Mouse (Mus musculus): ENCODE measurements around the gene Syngr4. TPM values are rescaled to one million over a fixed set of nuclear protein-coding genes. Genes with fewer than 3 reads are reported as not detected.

Syngr4 gene
- 0.87 and 1.5 TPM in 2 replicates for polyA plus RNA-seq (2012; rRNA removed)

DNA sequence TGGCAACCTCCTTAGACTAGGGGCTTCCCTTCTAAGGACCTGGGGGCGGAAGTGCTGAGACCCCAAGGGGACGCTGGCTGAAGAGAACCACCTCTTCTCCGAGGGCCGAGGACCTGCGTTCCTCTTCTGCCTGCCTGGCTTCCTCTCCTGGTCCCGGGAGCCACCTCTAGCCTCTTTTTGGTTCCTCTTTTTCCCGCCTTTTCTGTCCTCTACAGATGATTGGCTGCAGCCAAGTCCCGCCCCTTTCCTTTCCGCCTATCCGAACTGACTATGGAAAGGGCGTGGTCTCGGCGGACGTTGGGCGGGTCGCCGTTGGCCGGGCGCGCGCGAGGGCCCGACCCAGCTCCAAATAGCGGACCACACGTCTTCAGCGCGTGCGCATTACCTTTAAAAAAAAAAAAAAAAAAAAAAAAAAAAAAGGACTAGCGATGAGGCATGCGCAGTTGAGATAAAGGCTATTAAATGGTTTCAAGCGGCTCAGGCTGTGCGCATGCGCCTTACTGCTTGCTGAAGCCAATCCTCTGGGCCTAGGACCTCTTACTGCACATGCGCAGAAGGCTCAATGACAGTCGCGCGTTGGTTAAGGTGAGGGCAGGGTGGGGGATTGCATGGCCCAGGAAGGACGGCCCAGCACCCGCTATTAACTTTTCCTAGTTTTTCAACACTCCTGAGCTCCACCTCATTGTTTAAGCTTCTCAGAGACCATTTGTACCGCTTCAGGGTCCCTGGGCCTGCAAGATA, at the start of gene Syngr4, which contains the start of gene Tmem143:
TSS of gene Syngr4 (minus strand) at position 198 of the 741 bp plus-strand sequence.
TSS of gene Tmem143 (plus strand) at position 425 of the 741 bp plus-strand sequence.

DNA sequence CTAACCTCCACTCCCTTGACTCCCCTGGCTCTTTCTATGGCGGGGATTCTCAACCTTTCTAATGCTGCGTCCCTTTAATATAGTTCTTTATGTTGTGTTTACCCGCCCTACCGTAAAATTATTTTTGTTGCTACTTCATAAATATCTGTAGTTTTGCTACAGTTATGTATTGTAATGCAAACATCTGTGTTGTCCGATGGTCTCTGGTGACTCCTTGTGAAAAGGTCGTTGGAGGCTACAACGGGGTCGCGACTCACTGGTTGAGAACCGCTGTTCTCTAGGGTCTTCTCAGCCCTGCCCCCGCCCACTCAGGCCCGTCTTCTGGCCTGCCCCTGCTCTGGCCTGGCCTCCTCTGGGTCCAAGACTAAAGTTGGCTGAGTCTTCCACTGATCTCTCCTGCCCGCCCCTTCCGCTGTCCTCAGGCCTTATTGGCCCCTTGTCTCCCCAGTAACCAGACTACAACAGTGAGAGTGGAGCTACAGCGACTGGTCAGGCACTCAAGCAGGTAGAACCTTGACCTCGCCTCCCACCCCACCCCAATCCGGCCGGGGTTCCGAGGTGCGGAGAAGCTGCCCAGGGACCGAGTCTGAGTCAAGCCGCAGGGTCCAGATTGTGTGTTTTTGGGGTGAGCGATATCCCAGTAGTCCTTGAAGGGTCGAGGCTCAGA, 27.4 kb upstream of the Syngr4 start, which contains the start of gene Ccdc114:
TSS of gene Ccdc114 (plus strand) at position 311 of the 667 bp plus-strand sequence.

DNA sequence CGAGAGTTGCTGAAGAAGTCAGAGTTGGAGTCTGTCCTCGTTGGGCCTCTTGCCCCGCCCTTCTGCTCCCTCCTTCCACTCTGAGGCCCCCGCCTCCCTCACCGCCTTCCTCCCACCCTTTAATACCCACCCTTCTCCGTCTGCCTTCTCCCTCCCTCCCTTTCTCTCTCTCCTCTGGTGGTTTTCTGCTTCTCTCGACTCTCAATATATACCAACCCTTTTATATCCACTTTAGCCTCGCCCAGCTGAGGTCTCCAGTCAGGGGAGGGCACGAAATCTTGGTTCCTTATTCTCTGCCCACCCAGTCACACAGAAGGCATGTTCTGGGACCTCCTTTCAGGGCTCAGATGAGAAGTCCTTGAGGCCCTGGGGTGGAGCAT, 24.7 kb upstream of the Syngr4 start, which contains the start of gene Emp3:
TSS of gene Emp3 (minus strand) at position 163 of the 380 bp plus-strand sequence.

GRCm38 (mm10) chr7:45878278-45878677, 18.2 kb downstream of the Syngr4 start, which contains the start of gene Grin2d:
Gene Grin2d (minus strand): TSS chr7:45878378.

GRCm38 (mm10) chr7:45872624-45873023, 23.9 kb downstream of the Syngr4 start, which contains the start of gene Kdelr1:
Gene Kdelr1 (plus strand): TSS chr7:45872772.

Other genes with a start within 250 kb of the Syngr4 start
- 8.6 and 9.1 TPM in 2 replicates for gene Fut2, start 230.3 kb downstream of the Syngr4 start, polyA plus RNA-seq (2012; rRNA removed)
- gene Ntn5, start 212.7 kb downstream of the Syngr4 start, polyA plus RNA-seq (2012; rRNA removed), result 1.6 and 2.1 TPM in 2 replicates
- gene Sec1, start 202.3 kb downstream of the Syngr4 start, polyA plus RNA-seq (2012; rRNA removed), result 0.73 and 0.98 TPM in 2 replicates
- 18.0 and 20.0 TPM in 2 replicates for gene Car11, start 196.9 kb downstream of the Syngr4 start, polyA plus RNA-seq (2012; rRNA removed)
- 92.6 and 115 TPM in 2 replicates for gene Dbp, start 191.6 kb downstream of the Syngr4 start, polyA plus RNA-seq (2012; rRNA removed)
- gene Rpl18, start 181.3 kb downstream of the Syngr4 start, polyA plus RNA-seq (2012; rRNA removed), result 1,751 and 1,782 TPM in 2 replicates
- 88.6 and 89.2 TPM in 2 replicates for gene Sphk2, start 178.7 kb downstream of the Syngr4 start, polyA plus RNA-seq (2012; rRNA removed)
- 1.4 and 2.3 TPM in 2 replicates for gene Fam83e, start 175.5 kb downstream of the Syngr4 start, polyA plus RNA-seq (2012; rRNA removed)
- not detected in 2 replicates for gene Spaca4, start 170.9 kb downstream of the Syngr4 start, polyA plus RNA-seq (2012; rRNA removed)
- 14.7 and 15.5 TPM in 2 replicates for gene Lmtk3, start 113.0 kb downstream of the Syngr4 start, polyA plus RNA-seq (2012; rRNA removed)
- 1.00 and 1.4 TPM in 2 replicates for gene Sult2b1, start 112.0 kb downstream of the Syngr4 start, polyA plus RNA-seq (2012; rRNA removed)
- gene Cyth2, start 82.1 kb downstream of the Syngr4 start, polyA plus RNA-seq (2012; rRNA removed), result 53.4 and 103 TPM in 2 replicates
- 0.96 and 1.2 TPM in 2 replicates for gene Kcnj14, start 71.9 kb downstream of the Syngr4 start, polyA plus RNA-seq (2012; rRNA removed)
- gene Grwd1, start 65.8 kb downstream of the Syngr4 start, polyA plus RNA-seq (2012; rRNA removed), result 38.0 and 40.6 TPM in 2 replicates
- 330 and 392 TPM in 2 replicates for gene Kdelr1, start 23.9 kb downstream of the Syngr4 start, polyA plus RNA-seq (2012; rRNA removed)
- gene Grin2d, start 18.3 kb downstream of the Syngr4 start, polyA plus RNA-seq (2012; rRNA removed), result 4.1 and 7.2 TPM in 2 replicates
- gene Tmem143, start 227 bp upstream of the Syngr4 start, polyA plus RNA-seq (2012; rRNA removed), result 50.4 and 51.3 TPM in 2 replicates
- 491 and 520 TPM in 2 replicates for gene Emp3, start 24.7 kb upstream of the Syngr4 start, polyA plus RNA-seq (2012; rRNA removed)
- 19.9 and 20.0 TPM in 2 replicates for gene Ccdc114, start 27.4 kb upstream of the Syngr4 start, polyA plus RNA-seq (2012; rRNA removed)
- 1.4 and 1.8 TPM in 2 replicates for gene Abcc6, start 133.6 kb upstream of the Syngr4 start, polyA plus RNA-seq (2012; rRNA removed)
- 39.9 and 46.6 TPM in 2 replicates for gene Nomo1, start 137.0 kb upstream of the Syngr4 start, polyA plus RNA-seq (2012; rRNA removed)
- 0.35 and 0.51 TPM in 2 replicates for gene Kcnj11, start 204.1 kb upstream of the Syngr4 start, polyA plus RNA-seq (2012; rRNA removed)

Measured in ovary, adult 2 months (tissue).